Mouse (Mus musculus) testis, postnatal 14 days (tissue): Measurements from ENCODE around the gene Phkg2.
"Not testable (repeated sequence)": the region's sequence is repeated elsewhere in the genome, so short reads cannot be mapped to it uniquely, and the experiment has no call there.

ENCODE experiments used
- DNase-seq: peaks from one replicate; pipeline ENCODE4 v3.0.0; 2021; ENCODE audit warnings: low spot score

Gene Phkg2

DNA sequence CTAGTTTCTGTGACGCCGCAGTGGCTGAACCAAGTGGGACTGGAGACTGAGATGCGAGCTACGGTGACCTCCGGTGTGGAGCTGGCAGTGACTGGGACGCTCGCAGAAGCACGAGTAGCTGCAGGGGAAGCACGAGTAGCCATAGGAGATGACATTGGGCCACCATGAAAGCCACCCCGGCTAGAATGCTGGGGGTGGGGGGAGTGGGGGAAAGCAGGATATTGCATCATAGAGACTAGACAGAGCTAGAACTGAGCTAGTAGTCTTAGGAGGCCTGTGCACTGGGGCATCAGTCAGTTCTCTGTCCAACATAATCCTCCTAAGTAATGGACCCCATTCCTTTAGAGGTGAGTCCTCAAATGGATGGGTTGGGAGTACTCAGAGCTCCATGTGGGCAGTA is 31.1 kb downstream of the Phkg2 start:
- no peak for DNase-seq

DNA sequence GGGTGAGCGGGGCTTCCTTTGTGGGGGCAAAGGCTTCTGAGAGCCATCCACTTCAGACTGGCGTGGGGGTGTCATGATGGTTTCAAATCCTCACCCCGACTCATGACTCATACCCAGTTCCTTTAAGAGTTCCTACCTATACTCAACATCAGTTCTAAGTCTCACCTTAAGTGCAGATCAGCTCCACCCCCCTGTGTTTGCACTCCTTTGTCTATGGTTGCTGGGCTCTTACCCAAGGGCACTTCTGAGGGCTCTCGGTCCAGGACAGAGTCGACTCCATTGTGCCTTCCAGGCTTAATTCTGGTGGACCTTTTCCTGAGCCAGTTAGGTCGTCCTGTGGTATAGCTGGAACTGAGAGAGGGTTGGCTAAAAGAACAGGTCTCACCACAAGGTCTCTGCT is 34.0 kb downstream of the Phkg2 start:
- no peak for DNase-seq

DNA sequence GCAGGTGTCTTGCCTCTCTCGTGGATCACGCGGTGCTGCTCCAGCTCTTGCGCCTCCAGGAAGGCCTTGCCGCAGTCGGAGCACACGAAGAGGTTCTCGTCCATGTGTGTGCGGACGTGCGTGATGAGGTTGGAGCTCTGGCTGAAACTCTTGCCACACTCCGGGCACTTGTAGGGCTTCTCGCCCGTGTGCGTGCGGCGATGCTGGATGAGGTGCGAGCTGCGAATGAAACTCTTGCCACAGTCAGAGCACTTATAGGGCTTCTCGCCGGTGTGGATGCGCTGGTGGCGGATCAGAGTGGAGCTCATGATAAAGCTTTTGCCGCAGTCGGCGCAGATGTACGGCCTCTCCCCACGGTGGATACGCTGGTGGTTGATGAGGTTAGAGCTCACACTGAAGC is 37.9 kb downstream of the Phkg2 start:
- DNase-seq: no peak

DNA sequence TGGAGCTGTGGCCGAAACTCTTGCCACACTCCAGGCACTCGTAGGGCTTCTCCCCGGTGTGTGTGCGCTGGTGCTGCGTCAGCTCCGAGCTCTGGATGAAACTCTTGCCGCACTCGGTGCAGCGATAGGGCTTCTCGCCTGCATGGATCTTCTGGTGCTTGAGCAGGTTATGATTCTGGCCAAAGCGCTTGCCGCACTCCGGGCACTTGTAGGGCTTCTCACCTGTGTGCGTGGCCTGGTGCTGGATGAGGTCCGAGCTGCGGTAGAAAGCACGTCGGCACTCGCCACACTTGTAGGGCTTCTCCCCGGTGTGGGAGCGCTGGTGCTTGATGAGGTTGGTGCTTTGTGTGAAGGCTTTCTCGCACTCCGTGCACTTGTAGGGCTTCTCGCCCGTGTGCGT is 38.4 kb downstream of the Phkg2 start:
- no peak for DNase-seq

DNA sequence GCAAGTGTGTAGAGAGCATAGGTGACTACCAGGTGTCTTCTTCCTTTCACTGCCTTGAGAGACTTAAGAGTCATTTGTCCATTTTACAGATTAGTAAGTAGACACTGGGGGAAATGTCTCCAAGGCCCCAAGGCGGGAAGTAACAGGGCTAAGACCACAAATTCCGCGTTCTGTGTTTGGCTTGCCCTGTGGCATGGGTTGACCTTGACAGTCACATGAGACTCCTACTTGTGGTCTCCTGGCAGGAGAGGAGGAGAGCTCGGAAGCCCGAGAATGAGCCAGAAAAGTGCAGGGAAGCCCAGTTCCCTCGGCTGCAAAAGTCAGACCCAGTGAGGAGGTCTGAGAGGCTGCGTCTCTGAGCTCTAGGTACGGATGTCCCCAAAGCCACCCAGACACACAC is 40.4 kb downstream of the Phkg2 start:
- DNase-seq: no peak

DNA sequence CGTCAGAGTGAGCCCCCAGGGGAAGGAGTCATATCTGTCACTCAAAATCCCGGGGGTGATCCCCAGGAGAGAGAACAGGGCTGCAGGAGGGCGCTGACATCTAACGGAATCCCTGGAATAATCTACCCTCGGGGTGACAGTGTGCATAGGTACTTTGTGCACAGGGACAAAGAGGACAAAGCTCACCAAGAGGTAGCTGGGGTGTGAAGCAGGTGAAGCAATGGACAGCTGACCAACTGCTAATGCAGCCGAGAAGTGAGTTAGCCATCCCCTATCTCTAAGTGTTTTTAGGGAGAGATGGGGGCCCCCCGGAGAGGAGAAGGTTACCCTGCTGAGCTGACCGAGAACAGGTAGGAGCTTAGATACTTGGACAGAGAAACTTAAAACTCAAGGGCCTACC is 41.0 kb downstream of the Phkg2 start:
- DNase-seq: no peak

DNA sequence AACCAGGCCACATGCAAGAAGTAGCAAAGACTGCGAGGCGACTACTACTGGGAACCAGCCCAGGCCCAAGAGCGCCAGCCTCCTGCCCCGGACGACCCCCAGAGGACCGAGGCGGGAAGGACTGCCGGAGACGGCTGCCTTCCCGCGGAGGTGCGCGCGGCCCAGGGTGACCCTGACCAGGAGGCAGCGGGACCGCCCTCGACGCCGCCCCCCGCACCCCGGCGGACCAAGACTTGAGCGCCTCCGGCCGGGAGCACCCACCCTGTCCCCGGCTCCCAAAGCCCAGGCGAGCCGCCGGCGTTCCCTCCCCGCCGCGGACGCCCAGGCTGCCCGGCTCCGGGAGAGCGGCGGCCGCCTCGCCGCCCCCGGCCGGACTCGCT is 41.4 kb downstream of the Phkg2 start:
- peak; percentile 65 for DNase-seq

DNA sequence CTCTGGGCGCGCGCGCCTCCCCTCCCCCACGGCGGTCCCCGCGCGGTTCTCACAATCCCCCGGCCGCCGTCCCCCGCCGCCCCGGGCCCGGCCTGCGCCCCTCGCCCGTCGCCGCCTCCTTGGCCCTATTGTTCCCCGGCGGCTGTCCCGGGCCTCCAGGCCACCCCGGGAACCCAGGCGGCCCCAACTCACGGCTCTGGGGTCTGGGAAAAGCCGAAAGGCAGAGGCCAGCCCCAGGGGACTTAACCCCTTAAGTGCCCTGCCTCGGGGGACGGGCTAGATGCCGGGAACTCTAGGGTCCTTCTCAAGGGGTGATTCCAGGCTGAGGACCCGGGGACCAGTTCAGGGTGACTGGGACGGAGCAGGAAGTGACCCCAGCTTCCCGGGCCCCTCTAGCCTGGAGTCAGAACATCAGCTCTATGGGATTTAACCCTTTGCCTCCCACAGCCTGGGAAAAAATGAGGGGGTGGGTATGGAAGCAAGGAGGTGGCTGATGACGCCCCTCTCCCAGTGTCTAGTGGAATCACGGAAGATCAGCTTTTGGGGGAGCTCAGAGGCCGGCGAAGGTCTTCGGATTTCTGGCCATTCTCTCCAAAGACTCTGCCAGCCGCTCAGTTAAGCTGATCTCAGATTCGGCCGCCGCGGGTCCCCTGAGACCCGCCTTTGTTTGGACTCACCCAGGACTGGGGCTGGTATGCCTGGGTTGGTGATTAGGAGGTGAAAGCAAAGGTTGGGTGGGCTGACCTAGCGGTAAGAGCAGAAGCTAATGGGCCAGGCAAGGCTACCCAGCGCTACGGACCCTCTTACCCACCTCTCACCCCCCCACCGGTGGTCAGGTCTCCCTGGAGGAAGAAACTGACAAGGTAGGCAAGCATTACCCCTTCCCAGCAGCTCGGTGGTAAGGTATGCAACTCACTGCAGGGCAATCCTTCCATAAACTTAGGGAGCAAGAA is 42.0 kb downstream of the Phkg2 start, which contains the start of gene Zfp629:
TSS of gene Zfp629 (minus strand) at position 907 of the 953 bp plus-strand sequence.
- peak; percentile 80 for DNase-seq

DNA sequence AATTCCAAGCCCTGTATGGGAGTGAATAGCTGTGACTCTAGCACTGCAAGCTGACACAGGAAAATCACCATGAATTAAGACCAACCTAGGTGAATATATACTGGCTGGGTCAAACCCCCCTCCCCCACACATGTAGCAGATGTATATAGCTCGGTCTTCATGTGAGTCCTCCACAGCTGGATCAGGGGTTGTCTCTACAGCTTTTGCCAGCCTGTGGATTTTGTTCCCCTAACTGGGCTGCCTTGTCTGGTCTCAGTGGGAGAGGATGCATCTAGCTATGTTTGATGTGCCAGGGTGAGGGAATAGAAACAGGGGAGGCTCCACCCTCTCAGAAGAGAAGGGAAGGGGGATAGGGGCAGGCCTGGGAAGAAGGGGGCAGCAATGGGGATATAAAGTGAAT is 43.2 kb downstream of the Phkg2 start:
- no peak for DNase-seq

DNA sequence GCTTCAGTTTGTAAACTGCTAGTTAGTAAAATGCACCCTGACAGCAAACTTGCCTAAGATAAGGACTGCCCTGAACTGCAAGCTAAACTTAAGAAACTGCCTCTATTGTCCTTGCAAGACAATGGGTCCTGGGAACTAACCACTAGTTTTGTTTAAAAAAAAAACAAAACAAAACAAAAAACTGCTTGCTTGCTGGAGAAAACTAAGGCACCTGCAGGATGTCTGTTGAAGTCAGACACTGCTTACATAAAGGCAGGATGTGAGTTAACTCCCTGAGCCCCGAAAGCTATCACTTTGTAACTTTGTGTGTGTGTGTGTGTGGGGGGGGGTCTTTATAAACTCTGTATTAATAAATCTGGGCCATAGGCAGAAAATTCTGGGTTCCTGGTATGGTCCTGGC is 43.7 kb downstream of the Phkg2 start:
- DNase-seq: no peak

DNA sequence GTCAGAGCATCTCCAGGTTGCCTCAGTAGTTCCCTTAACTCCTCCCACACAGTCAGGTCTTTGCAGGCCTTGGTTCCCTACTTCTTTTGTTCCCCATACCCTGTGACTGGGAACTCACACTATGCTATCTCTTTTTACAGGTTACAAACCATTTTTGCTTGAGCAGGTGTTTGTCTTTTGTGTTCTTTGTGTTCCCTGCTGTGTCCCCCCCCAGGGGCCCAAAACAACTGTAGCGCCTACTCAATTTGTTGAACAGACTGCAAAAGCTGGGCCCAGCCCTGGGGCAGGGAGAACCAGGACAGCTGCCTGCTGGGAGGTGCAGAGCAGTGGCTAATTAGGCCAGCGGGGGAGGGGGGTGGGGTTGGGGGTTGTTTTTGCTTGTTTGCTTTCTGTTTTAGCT is 44.8 kb downstream of the Phkg2 start:
- no peak for DNase-seq

DNA sequence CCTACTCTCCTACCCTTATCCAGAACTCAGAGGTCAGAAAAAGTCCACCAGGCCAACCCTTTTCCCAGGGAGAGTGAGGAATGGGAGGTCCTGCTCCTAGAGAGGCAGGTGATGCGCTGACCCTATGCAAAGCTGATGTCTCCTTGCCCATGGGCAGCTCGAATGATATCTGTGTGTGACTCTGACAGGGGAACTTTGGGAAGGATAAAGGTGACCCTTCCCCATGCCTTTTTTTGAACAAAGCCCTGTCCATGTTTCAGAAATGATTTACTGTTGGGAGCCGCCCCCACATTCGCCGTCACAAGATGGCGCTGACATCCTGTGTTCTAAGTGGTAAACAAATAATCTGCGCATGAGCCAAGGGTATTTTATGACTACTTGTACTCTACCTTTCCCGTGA is 45.3 kb downstream of the Phkg2 start:
- not testable (repeated sequence) for DNase-seq

DNA sequence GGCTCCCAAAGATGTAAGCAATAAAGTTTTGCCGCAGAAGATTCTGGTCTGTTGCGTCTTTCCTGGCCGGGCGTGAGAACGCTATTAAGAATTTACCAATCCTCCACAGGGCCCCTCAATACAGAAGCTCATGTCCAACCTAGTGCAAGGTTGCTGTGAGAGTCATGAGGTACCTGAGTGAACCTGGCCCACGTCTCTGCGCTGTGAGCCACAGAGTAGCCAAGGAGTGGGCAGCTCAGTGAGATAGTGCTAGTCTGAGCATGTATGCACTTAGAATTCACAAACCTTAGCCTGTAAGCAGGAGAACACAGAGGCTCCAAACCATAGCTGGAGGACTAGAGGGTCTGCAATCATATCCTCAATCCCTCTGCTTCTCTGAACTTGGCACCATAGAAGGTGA is 52.9 kb downstream of the Phkg2 start:
- DNase-seq: no peak

DNA sequence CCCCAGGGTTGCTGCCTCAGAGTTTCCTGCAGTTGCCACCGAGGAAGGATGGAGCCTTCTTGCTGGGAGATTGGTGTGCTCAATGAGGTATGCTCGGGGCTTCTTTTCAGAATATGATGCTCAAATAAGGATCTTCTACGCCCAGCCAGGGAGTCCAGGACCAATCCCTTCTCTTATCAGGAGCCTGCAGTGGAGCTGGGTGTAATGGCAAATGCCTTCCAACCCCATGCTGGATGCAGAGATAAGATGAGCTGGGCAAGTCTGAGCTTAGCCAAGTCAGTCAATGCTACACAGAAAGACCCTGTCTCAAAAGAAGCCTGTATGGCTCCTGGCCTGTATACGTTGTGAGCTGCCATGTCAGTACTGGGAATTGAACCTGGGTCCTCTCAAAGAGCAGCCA is 53.3 kb downstream of the Phkg2 start:
- DNase-seq: no peak

DNA sequence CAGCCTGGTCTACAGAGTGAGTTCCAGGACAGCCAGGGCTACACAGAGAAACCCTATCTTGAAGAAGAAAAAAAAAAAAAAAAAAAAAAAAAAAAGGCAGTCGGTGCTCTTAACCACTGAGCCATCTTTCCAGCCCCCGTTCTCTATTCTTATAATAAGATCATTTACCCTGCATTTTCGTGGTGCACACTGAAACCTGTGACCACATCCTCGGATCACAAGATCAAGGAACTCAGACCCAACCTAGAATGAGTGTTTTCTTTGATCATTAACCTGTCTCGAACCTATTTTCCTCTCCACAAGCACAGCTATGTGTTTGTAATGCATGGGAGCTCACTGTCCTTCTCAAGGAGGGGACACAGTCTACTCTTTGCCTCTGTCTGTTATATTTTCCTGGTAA is 55.5 kb downstream of the Phkg2 start:
- DNase-seq: no peak

DNA sequence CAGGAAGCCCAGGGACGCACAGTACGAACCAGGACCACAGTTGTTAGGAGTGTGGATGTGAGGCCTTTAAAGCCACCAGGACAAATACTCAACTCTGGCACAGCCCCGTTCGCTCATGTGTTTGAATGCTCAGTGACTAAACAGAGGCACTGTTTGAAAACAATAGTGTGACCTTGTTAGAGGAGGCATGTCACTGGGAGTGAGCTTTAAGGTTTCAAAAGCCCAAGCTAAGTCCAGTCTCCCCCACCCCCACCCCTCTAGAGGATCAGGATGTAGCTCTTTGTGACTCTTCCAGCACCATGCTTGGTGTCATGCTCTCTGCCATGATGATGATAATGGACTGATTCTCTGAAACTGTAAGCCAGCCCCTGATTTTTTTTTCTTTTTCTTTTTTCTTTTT is 58.3 kb downstream of the Phkg2 start:
- no peak for DNase-seq
